Mouse (Mus musculus): Measurements from ENCODE around the gene Plekhm2.

Plekhm2 gene

GRCm38 (mm10) chr4:141602523-141603223, 62.0 kb downstream of the Plekhm2 start:
- no peak for DNase-seq

GRCm38 (mm10) chr4:141601148-141601862, 63.4 kb downstream of the Plekhm2 start:
- DNase-seq, result peak in 1 of 2 experiments; percentile 26

- DNase-seq, result no peak
Observed at GRCm38 (mm10) chr4:141600364-141600763, 64.3 kb downstream of the Plekhm2 start.

GRCm38 (mm10) chr4:141599251-141600141, 65.2 kb downstream of the Plekhm2 start:
- DNase-seq, result peak in 1 of 2 experiments; percentile 45

- DNase-seq, result no peak
Observed at GRCm38 (mm10) chr4:141598894-141599250, 65.8 kb downstream of the Plekhm2 start.

GRCm38 (mm10) chr4:141598199-141598893, 66.4 kb downstream of the Plekhm2 start:
- no peak for DNase-seq

GRCm38 (mm10) chr4:141596700-141597328, 67.9 kb downstream of the Plekhm2 start:
- DNase-seq, result no peak

- DNase-seq, result no peak
Observed at GRCm38 (mm10) chr4:141595605-141596268, 69.0 kb downstream of the Plekhm2 start.

- no peak for DNase-seq
Observed at GRCm38 (mm10) chr4:141595138-141595537, 69.6 kb downstream of the Plekhm2 start.

GRCm38 (mm10) chr4:141591547-141591946, 73.2 kb downstream of the Plekhm2 start:
- DNase-seq, result peak in 1 of 2 experiments; percentile 24

GRCm38 (mm10) chr4:141583919-141584318, 80.8 kb downstream of the Plekhm2 start:
- no peak for DNase-seq

GRCm38 (mm10) chr4:141581051-141581450, 83.6 kb downstream of the Plekhm2 start:
- no peak for DNase-seq

GRCm38 (mm10) chr4:141578833-141579232, 85.9 kb downstream of the Plekhm2 start:
- DNase-seq, result no peak

- DNase-seq, result no peak
Observed at GRCm38 (mm10) chr4:141576877-141577276, 87.8 kb downstream of the Plekhm2 start.

- DNase-seq, result no peak
Observed at GRCm38 (mm10) chr4:141576404-141576803, 88.3 kb downstream of the Plekhm2 start.
